Mouse (Mus musculus): Measurements from ENCODE around the gene Klhl22.
"Not testable (repeated sequence)": the region's sequence is repeated elsewhere in the genome, so short reads cannot be mapped to it uniquely, and the experiment has no call there.

The Klhl22 gene

DNA sequence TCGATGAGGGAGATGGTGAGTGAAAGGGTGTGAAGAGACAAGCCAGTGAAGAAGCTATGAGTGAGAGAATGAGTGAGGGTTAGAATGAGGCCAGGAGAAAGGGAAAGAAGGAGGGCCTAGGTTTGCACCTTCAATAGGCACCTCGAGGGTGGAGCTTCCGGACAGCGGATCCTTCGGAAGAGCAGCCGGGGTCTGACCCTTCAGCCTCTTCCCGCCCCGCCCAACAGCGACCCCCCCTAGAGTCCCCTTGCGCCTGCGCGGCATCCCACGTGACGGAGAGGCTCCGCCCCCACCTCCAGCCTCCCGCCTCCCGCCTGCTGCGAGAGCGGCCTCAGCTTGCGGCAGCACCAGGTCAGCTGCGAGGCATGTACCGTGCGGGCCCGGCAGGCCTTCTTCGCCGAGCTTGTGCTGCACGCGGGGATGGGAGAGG is at the start of gene Klhl22:
TSS of gene Klhl22 (plus strand) at position 275 of the 430 bp plus-strand sequence.
- DNase-seq (ENCODE audit: low read depth, low spot score), result peak; percentile 83

DNA sequence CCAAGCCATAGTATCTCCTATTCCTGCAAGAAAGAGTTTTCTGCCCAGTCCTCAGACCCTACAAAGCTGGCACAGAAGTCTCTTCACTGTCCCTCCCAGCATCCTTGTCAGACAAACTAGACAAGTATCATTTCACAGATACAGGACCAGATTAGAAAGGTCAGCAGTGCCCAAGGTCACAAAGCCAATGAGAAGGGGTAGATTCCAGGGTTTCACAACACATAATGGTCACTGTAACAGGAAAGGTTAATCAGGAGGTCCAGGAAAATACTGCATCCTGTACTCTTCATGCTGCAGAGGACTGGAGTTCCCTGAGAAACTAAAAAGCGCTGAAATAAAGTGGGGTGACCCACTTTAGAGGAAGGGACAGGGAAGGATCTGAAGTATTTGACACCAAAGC is 41.6 kb upstream of the Klhl22 start:
- DNase-seq (ENCODE audit: low read depth, low spot score), result no peak

DNA sequence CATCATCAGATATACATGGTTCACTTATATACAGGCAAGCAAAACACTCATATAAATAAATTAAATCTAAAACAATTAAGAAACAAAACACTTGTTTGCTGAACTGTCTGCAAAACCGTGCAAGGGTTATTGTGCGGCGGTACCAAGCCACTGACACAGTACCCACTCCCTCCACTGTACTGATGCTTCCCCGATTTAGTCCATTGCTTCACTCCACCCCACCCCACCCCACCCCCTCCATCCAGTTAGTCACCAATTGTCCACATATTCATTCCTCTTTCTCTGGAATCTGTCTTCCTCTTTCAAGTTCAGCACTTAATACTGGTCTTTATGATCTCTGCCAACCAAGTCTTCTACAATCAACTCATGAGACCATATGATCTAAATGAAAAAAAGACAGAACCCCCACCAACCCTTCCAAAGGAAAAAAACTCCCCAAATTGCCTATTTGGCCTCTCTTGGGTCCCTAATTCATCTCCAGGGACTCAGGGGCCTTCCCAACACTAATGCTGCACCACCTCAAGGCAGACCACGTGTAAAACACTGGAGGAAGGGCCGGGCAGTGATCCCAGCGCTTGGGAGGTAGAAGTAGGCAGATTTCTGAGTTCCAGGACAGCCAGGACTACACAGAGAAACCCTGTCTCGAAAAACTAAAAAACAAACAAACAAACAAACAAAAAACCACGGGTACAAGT is 38.2 kb upstream of the Klhl22 start:
- no peak for DNase-seq (ENCODE audit: low read depth, low spot score)

DNA sequence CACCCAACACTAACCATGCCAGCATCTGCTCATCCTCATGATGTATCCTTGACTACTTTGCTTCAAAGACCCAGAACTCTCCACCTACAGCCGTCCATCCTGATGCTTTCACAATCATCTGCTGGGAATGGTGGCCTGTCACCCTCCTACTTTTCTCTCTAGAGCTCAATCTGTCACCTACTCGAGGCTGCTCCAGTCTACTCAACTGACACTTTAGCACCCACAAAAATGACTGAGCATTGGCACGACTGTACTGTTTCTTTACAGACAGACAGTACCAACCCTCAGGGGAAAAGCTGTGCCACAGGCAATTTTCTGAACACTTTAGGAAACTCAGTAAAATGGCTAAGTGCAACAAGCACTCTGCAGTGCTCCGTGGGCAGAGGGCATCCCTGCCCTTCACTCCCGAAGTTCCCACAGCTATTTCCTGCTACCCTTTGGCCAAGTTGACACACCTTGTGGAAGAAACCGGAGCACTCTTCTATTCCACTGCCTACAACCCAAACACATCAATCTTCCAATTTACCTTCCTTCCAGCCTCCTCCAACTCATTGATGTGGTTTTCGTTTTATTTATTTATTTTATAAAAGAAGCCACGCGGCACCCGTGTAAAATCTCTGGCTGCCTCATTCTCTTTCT is 37.5 kb upstream of the Klhl22 start:
- DNase-seq (ENCODE audit: low read depth, low spot score), result no peak

DNA sequence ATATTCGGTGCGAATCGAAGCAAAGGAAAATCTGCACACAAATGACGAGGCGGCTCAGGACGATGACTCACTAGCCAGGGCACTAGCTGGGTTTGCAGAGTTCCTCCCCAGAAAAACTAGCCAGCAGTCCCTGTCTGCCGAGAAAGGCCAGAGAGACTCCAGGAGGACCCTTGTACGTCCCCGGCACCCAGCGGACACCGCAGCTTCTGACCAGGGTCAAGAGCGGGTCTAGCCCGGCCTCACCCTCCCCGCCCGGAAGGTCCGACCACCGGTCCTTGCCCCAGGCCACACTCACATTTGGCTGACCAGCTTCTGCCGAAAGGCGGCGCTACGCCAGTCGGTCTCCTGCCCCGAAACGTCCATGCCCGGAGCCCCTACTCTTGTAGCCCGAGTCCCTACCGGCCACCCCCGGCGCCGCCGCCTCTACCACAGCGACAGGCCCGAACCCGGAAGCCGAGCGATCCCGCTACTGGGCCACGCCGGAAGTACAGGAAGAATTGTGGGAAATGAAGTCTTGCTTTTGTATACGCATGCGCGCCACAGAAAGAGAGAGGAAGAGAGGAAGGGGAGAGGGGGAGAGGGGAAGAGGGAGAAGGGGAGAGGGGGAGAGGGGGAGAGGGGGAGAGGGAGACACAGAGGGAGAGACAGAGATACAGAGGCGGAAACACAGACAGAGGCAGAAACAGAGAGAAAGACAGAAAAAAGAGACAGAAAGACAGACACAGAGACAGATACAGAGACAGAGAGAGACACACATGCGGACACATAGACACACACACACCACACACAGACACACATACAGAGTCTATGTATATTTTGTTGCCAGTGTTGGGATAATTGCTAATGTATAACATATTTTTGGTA is 36.7 kb upstream of the Klhl22 start:
- DNase-seq (ENCODE audit: low read depth, low spot score), result peak; percentile 91

DNA sequence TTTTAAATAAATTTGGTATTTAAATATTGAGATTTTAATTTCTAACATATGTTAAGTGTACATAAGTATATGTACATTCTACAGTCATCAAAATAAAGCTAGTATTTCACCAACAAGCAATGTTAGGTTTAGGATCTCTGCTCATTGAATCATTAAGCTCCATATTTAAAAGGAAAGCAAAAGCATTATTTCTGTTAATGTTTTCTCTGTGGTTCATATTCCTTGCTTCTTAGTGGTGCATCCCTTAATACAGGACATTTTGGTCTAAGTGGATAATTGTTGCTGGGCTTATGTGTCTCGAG is 36.1 kb upstream of the Klhl22 start:
- no peak for DNase-seq (ENCODE audit: low read depth, low spot score)

DNA sequence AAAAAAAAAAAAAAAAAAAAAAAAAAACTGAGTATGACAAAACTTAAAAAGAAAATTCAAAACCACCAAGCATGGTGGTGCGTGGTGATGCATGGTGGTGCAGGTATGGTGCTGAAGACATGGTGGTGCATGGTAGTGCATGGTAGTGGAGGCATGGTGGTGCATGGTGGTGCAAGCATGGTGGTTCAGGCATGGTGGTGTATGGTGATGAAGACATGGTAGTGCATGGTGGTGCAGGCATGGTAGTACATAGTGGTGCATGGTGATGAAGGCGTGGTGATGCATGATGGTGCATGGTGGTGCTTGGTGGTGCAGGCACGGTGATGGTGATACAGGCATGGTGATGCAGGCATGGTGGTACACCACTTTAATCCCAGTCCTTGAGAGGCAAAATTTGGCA is 35.0 kb upstream of the Klhl22 start:
- DNase-seq (ENCODE audit: low read depth, low spot score), result no peak

DNA sequence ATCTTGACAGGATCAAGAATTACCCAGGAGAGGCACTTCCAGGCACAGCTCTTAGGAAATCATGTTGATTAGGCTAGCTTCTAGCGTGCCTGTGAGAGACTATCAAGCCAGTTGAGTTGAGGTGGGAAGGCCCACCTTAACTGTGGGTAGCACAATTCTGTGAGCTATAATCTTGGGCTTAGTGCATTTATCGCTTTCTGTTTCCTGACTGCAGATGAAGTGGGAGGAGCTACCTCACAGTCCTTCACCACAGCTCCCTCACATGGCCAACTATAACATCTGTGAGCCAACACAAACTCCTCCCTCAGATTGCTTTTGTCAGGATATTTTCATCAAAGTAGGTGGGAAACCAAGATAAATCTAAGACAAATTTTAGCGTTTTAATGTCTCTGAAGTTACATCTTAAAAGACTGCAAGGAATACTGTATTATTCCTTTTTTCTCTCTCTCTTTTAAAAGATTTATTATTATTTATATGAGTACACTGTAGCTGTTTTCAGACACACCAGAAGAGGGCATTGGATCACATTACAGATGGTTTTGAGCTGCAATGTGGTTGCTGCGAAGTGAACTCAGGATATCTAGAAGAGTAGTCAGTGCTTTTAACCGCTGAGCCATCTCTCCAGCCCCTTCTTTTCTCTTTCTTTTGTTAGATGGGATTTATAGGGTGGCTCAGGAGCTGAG is 32.1 kb upstream of the Klhl22 start:
- DNase-seq (ENCODE audit: low read depth, low spot score), result peak; percentile 83

DNA sequence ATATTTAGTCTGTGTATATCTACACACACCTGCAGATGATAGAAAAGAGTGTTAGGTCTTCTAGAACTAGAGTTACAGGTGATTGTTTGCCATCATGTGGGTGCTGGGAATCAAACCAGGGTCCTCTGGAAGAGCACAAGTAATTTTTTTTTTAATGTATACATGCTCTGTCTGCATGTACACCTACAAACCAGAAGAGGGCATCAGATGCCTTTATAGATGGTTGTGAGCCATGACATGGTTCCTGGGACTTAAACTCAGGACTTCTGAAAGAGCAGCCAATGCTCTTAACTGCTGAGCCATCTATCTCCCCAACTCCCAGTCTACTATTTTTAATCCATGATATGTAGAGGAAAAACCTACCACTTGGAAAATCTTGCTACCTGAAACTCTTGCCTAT is 29.4 kb upstream of the Klhl22 start:
- DNase-seq (ENCODE audit: low read depth, low spot score), result no peak

DNA sequence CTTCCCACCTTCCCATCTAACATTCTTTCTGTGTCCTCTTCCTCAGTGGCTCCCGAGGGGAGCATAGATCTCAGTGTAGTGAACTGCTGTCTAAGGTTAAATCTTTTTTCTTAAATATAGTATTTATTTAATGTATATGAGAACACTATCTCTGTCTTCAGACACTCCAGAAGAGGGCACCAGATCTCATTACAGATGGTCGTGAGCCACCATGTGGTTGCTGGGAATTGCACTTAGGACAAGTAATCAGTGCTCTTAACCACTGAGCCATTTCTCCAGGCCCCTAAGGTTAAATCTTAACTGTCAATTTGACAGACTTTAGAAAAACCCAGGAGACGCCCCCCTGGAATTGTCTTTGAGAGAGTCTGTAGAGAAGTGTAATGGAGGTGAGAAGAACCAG is 27.4 kb upstream of the Klhl22 start:
- DNase-seq (ENCODE audit: low read depth, low spot score), result no peak

DNA sequence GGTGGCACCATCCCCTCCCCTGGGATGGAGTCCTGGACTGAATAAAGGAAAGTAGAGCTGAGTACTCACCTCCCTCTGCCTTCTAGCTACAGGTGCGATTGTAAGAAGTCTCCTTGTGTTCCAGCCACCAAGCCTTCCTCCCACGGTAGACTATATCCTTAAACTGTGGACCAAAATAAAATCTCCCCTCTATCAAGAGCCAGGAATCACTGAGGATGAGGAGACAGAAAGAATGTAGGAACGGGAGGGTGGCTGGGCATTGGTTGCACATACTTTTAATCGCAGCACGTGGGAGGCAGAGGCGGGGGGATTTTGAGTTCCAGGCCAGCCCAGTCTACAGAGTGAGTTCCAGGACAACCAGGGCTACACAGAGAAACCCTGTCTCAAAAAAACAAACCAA is 27.0 kb upstream of the Klhl22 start:
- DNase-seq (ENCODE audit: low read depth, low spot score), result no peak

DNA sequence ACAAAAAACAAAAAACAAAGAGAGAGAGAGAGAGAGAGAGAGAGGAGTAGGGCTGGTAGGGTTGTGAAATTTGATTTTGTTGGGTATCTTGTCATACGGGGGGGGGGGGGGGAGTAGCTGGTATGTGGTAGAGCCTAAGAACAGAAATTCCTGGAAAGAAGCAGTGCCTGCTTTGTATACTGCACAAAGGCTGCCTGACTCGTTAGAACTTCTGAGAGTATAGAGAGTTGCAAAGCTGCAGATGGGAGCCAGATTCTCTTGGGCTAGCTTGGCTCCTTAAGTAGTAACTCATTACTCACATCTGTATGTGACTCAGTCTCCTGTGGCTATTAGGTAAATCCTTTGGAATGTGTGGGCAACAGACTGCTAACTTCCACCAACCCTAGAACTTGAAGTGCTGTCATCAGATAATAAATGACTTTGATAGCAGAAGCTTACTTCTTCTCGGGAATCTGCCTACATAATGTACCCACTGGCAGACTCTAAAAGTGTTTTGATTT is 26.5 kb upstream of the Klhl22 start, which contains the start of gene Med15:
TSS of gene Med15 (minus strand) at position 51 of the 500 bp plus-strand sequence.
- no peak for DNase-seq (ENCODE audit: low read depth, low spot score)

DNA sequence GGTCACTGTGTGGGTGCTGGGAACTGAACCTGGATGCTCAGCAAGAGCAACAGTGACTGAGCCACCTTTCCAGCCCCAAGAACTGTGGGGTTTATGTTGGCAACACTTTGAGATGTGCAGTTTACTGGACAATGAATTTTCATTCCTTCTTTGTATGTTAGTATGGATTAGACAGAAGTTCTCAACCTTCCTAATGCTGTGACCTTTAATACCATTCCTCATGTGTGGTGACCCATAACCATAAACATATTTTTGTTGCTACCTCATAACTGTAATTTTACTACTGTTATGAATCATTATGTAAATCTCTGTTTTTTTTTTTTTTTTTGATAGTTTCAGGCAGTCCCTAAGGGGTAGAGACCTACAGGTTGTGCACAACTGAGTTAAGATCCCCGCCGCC is 25.8 kb upstream of the Klhl22 start:
- no peak for DNase-seq (ENCODE audit: low read depth, low spot score)

DNA sequence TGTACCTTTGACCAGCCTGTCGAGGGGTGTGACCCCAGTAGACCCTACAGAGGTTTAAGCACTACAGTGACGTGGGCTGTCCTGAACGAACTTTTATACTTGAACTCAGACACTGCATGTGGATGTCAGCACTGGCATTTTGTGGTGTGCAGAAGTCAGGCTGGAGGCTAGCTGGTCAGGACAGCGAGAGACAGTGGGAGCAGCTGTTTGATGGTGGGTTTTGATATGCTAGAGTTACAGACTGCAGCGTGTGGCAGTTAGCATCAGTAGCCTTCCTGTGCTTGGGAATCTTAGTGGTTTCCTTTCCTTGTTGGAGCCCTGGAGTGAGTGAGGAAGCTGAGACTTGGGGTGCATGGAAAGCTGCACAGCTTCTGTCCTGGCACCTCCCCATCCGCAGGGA is 24.5 kb upstream of the Klhl22 start:
- DNase-seq (ENCODE audit: low read depth, low spot score), result not testable (repeated sequence)

DNA sequence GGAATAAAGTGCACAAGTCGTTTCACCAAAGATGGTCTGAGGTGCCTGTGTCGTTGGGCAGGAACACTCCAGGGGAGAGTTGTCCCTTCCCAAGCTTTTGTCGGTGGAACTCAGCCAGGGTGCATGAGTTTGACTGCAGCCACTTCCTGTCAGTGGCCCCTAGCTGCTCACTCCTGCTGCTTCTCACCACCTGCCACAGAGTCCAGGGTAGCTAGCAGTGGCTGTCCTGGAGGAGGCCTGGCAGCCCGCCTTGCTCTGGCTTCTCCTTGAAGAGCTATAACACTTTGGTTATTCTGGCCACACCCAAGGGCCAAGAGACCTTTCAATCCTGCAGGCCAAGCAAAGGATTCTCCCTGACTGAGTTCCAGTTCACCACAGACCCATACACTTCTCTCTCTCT is 23.3 kb upstream of the Klhl22 start:
- DNase-seq (ENCODE audit: low read depth, low spot score), result no peak

DNA sequence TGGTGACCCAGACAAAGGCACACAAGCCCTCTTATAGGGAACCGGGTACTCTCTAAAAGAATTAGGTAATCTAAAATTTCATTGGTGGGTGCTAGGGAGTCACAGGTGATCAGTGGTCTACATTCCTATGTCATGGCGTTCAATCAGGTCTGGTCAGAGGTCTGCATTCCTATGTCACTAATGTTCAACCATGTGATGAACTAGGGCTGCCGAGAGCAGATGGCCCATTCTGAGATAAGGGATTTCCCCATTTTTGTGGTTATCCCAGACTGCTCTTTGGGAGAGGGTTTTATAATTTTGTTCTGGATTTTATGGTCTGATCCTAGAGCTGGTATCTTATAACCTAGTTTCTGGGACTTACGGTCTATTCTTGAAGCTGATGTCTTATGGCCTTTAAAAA is 19.3 kb upstream of the Klhl22 start:
- no peak for DNase-seq (ENCODE audit: low read depth, low spot score)

DNA sequence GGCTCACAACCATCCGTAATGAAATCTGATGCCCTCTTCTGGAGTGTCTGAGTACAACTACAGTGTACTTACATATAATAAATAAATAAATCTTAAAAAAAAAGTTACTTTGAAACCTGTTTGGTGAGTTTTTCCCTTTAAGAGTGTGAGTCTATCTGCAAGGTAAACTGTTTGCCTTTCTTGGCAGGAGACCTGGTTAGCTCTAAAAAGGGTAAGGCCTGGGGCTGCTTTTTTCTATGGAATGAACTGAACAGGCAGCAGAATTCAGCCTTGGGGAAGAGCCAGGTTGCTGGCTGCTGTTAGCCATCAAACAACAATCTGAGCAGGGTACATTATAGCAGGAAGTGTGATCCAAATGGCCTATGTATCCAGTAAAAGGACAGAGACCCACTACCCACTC is 16.6 kb upstream of the Klhl22 start:
- DNase-seq (ENCODE audit: low read depth, low spot score), result no peak

DNA sequence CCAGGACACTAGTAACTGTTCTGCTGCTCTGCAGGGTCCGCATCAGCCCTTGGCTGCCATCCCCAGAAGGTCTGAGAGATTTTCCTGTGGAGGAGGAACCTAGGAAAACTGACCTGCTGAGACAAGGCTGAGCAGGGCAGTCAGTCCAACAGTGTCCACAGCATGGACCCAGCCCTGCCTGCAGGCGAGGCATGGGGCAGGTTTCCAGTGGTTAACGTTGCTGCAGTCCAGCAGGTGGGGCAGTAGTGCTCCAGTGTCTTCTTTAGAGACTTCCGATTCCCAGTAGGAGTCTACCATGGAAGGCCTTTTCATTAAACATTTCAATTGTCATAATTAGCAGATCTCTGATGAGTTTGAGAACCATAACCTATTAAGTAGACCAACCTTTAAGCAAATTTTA is 16.1 kb upstream of the Klhl22 start:
- no peak for DNase-seq (ENCODE audit: low read depth, low spot score)

DNA sequence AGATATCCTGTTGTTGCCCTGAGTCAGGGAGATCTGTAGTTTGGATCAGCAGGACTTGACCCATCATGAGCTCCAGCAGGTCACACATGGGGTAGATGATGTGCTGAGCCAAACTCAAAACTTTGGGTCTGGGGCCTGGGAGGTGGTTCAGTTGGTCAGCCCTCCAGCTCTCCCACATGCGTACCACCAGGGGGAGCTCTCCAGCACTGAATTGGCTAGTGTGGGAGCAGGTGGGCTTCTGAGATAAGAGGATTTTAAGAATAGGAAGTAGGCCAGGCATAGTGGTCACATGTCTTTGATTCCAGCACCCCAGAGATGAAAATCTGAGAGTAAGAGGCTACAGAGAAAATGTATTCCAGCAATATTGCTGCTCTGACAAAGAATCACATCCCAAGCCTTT is 14.9 kb upstream of the Klhl22 start:
- peak; percentile 51 for DNase-seq (ENCODE audit: low read depth, low spot score)

DNA sequence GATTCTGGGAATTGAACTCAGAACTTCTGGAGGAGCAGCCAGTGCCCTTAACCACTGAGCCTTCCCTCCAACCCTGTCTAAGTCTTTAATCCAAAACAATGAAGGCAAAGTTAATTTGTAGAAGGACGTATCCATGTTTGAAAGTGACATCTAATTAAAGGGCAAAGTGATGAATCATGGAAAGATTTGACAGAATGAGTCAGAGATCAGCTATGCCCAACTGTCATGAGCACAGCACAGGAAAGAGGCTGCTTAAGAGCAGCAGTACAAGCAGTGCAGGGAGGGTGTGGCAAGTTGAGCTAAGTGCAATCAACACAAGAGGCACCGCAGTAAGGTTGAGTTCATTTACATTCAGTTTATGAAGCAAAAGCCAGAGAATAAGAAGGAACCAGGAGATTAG is 14.4 kb upstream of the Klhl22 start:
- DNase-seq (ENCODE audit: low read depth, low spot score), result no peak

DNA sequence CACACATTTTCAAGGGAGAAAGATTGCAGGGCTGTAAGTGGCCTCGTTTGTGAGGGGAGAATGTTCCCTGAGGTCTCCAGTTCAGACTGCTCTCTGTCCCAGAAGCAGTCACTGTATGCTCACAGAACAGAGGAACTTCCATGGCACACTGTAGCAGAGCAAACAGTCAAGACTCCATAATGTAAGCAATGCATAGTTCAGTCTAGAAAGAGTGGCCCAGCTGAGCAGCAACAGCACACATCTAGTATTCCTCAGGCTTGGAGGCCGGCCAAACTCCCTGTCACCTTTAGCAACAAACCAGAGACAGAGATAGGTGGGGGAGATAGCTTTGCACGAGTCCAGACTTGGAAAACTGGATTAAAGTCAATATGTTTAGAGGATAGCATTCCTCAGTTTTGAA is 6.4 kb upstream of the Klhl22 start:
- DNase-seq (ENCODE audit: low read depth, low spot score), result no peak

DNA sequence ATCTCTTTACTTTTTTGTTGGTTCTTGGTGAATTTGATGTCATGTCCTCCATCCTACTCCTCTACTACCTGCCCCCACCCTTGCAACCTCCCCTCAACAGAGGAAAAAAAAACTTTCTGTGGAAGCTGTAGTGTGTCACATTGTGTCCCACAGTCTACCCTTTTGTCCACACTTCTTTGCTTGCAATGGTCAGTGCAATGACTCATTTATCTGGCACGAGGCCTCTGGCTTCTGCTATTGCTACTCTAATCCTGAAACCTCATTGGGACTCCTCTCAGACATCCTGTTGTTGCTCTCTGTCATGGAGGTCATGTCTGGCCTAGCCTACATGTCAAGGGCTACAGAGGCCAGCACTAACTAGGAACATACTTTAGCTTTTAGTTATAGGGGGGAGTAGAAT is 5.7 kb upstream of the Klhl22 start:
- no peak for DNase-seq (ENCODE audit: low read depth, low spot score)
